Mouse (Mus musculus): Measurements from ENCODE around the gene Sesn1. TPM values are rescaled to one million over a fixed set of nuclear protein-coding genes. Genes with fewer than 3 reads are reported as not detected.

Sesn1 gene
- total and polyA plus RNA-seq, 2 experiments from 2014 or later, result 30.6 to 42.5 TPM

DNA sequence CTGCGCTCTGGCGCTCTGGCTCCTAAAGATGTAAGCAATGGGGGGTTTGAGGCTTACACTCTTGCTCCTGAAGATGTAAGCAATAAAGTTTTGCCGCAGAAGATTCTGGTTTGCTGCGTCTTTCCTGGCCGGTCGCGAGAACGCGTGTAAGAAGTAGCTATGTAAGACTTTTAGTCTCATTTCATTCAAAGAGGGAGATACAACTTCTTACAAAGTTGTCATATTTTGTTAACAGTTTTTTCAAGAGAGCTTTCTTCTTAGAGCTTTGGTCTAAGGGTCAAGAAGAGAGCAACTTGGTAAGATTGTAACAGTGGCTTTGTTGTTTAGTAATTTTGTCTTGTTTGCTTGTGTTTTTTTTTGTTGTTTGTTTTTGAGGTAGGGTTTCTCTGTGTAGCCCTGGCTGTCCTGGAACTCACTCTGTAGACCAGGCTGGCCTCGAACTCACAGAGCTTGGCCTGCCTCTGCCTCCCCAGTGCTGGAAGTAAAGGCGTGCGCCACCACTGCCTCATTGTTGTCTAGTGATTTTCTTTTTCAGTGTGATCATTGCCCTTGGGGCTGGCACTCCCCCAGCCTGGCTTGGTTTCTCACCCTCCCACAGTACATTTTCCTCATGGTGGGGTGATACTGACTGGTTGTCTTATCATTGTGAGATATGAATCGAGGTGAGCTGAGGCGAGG, 143.3 kb downstream of the Sesn1 start:
- no peak overlapping the region for H3K9ac ChIP-seq (replicated peaks; ENCODE audit: low read length, poor library complexity, severe bottlenecking)
- H3K4me3 ChIP-seq (ENCODE audit: low read depth, low read length), result no peak overlapping the region
- DNase-seq (ENCODE audit: low spot score) (no peak), ATAC-seq (ENCODE audit: low FRiP score) (no peak)
- H3K27ac ChIP-seq (ENCODE audit: low read depth, low read length), result no peak overlapping the region
- no peak overlapping the region for H3K4me2 ChIP-seq (ENCODE audit: low read depth, low read length, poor library complexity, severe bottlenecking)
- WGBS, result 94% methylated on average over 14 of the region's 14 CpGs
- H3K9me3 ChIP-seq (ENCODE audit: low read length), result no peaks in the 10 kb centered on the region
- TF ChIP-seq CTCF (IDR thresholded peaks at IDR 0.05), result no peak
- no peaks in the 10 kb centered on the region for H3K27me3 ChIP-seq (ENCODE audit: insufficient read depth, low read length)
- H3K36me3 ChIP-seq (ENCODE audit: insufficient read depth, low read length), result no peaks in the 10 kb centered on the region
- no peaks in the 10 kb centered on the region for H3K4me1 ChIP-seq (ENCODE audit: insufficient read depth, low read length)

GRCm38 (mm10) chr10:41953528-41953864, 143.8 kb downstream of the Sesn1 start:
- Histone ChIP-seq H3K27ac (ENCODE audit: low read depth, low read length) (no peak overlapping the region), H3K4me2 (ENCODE audit: low read depth, low read length, poor library complexity, severe bottlenecking) (no peak overlapping the region), H3K9me3 (ENCODE audit: low read length) (no peaks in the 10 kb centered on the region), H3K4me1 (ENCODE audit: insufficient read depth, low read length) (no peaks in the 10 kb centered on the region), H3K27me3 (ENCODE audit: insufficient read depth, low read length) (no peaks in the 10 kb centered on the region), H3K4me3 (ENCODE audit: low read depth, low read length) (no peak overlapping the region), H3K9ac (replicated peaks; ENCODE audit: low read length, poor library complexity, severe bottlenecking) (no peak overlapping the region), H3K36me3 (ENCODE audit: insufficient read depth, low read length) (no peaks in the 10 kb centered on the region)
- no peak for DNase-seq (ENCODE audit: low spot score)
- WGBS, result 97% methylated on average over 5 of the region's 5 CpGs
- no peak for TF ChIP-seq CTCF (IDR thresholded peaks at IDR 0.05)
- ATAC-seq (ENCODE audit: low FRiP score), result no peak

GRCm38 (mm10) chr10:41957421-41958225, 147.9 kb downstream of the Sesn1 start:
- TF ChIP-seq CTCF (IDR thresholded peaks at IDR 0.05), result no peak
- peak; percentile 51 for DNase-seq (ENCODE audit: low spot score)
- H3K9ac ChIP-seq (replicated peaks; ENCODE audit: low read length, poor library complexity, severe bottlenecking), result no peak overlapping the region
- no peak for ATAC-seq (ENCODE audit: low FRiP score)
- H3K27me3 ChIP-seq (ENCODE audit: insufficient read depth, low read length), result no peaks in the 10 kb centered on the region
- no peak overlapping the region for H3K27ac ChIP-seq (ENCODE audit: low read depth, low read length)
- H3K4me1 ChIP-seq (ENCODE audit: insufficient read depth, low read length), result no peaks in the 10 kb centered on the region
- no peak overlapping the region for H3K4me2 ChIP-seq (ENCODE audit: low read depth, low read length, poor library complexity, severe bottlenecking)
- 93% methylated on average over 18 of the region's 18 CpGs for WGBS
- H3K9me3 ChIP-seq (ENCODE audit: low read length), result no peaks in the 10 kb centered on the region
- H3K36me3 ChIP-seq (ENCODE audit: insufficient read depth, low read length), result no peaks in the 10 kb centered on the region
- H3K4me3 ChIP-seq (ENCODE audit: low read depth, low read length), result no peak overlapping the region

Other genes starting within 250 kb of the Sesn1 start
- 1.7 and 2.4 TPM in 2 replicates for gene Ccdc162, start 93.3 kb upstream of the Sesn1 start, total RNA-seq (2014; rRNA removed)
- gene Ccdc162, start 93.3 kb upstream of the Sesn1 start, polyA plus RNA-seq (2015; fragmentation: Nextera tagmentation; extraction: Ambion mirVana), result 0.63 and 0.64 TPM in 2 replicates
- 9.0 and 13.7 TPM in 2 replicates for gene Cep57l1, start 64 bp upstream of the Sesn1 start, total RNA-seq (2014; rRNA removed)
- gene Cep57l1, start 64 bp upstream of the Sesn1 start, polyA plus RNA-seq (2015; fragmentation: Nextera tagmentation; extraction: Ambion mirVana), result 8.1 and 8.4 TPM in 2 replicates
- 6.3 and 8.7 TPM in 2 replicates for gene Armc2, start 208.5 kb downstream of the Sesn1 start, total RNA-seq (2014; rRNA removed)
- gene Armc2, start 208.5 kb downstream of the Sesn1 start, polyA plus RNA-seq (2015; fragmentation: Nextera tagmentation; extraction: Ambion mirVana), result 11.4 and 13.6 TPM in 2 replicates

Data from midbrain, postnatal 0 days (tissue).